Mouse (Mus musculus) heart, postnatal 25 days (tissue): ENCODE results near the gene 2300002M23Rik. TPM values are rescaled to one million over a fixed set of nuclear protein-coding genes. Genes with fewer than 3 reads are reported as not detected.

ENCODE experiments used
- DNase-seq: peaks from one replicate; pipeline ENCODE4 v3.0.0; 2022; ENCODE audit warnings: low spot score
- intact Hi-C: fragments of 180-260 bp; cut with DNase I; formaldehyde crosslinking; loops from one replicate; pipeline ENCODE4 v1.15.1; 2025
- total RNA-seq, 2 experiments: library from RNA; stranded (reverse); gene quantifications; 2 replicates each; pipeline ENCODE4 v1.2.3; 2021

2300002M23Rik gene
- total RNA-seq = not detected

DNA sequence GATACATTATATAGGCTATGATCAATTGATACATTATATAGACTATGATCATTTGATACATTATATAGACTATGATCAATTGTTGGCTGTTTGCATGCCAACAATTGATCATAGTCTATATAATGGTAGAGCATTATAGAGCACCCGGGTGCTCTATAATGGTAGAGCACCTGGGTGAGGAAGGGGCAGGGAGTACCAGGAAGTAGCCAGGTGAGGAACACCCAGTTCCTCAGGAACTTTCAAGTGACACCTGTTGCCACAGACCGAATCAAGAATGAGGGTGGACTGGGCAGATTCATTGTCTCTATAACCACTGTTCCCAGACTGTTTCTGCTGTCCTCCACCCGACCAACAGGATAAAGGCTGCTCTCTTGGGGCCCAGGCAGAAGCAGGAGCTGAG, at the start of gene 2300002M23Rik:
Gene 2300002M23Rik, plus strand, starts transcription at position 301 of the 400 bp plus-strand sequence.
- intact Hi-C loops = no loop called here
- no peak for DNase-seq

DNA sequence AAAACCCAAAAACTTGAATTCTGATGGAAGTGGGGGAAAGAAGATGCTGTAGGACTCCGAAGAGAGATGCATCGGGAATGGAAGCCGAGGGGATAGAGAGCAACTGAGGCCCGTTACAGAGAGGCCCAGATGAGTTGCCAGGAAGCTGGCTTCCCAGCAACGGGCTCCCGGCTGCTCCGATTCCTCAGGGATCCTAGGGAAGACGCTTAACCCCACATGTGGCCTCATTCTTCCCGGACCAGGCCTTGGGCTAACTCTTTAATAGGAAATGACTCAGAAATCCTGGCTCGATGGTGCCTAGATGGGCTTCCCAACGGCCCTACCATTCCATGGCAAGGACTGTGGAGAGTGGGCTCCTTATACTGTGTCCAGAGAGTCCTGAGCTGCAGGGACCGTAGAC, 49.7 kb upstream of the 2300002M23Rik start:
- DNase-seq = no peak
- intact Hi-C loops = no loop called here

DNA sequence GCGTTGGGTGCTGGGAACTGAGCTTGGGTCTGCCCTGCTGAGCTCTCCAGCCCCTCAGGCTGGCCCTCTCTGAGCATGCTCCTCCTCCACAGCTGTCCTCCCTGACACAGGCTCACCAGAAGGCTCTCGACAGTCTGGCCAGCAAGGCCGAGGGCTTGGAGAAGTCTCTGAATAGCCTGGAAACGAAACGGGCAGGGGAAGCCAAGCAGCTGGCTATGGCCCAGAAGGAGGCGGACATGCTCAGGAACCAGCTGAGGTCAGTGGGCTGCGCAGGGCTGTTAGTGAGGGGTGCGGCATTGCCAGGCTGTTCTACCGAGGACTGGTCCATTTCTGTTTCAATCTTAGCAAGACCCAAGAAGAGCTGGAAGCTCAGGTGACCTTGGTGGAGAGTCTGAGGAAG, 42.9 kb upstream of the 2300002M23Rik start:
- no peak for DNase-seq
- intact Hi-C loops = no loop called here

DNA sequence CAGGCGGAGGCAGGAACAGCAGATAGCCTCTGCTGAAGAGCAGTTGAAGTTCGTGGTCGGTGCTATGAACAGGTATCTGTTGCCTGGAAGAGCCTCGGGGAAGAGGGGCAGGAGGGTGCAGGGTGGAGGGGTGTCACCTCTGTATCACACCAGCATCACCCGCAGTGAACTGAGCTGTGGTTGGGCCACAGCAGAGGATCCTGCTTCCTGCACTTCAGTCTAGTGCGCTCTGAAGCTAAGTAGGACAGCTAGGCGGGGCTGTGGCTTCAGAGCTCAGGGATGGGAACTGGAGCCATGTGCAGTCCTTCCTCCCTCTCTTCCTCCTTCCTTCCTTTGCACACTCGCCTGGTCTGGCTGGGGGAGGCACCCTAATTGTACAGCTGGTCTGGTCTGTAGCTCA, 40.6 kb upstream of the 2300002M23Rik start:
- intact Hi-C loops = no loop called here

DNA sequence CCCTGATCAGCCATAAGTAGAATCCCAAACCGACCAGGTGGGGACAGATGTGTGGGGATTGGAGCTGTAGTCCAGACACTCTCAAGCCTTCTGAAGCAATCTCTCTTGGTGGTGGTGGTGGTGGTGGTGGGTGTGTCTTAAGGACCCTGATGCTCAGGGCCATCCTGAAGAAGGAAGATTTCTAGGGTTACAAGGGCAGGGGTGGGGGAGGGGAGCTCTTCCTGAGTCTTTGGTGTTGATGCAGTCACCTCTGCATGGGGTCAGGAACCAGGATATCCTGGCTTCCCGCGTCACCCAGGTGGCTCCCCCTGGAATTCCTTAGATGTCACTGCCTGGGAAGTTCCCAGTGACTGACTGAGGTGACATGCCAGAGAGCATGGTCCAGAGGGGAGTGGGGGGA, 34.9 kb upstream of the 2300002M23Rik start:
- DNase-seq = no peak
- intact Hi-C loops = no loop called here

More for the DNA sequence above, 40.6 kb upstream of the 2300002M23Rik start:
- DNase-seq = no peak

DNA sequence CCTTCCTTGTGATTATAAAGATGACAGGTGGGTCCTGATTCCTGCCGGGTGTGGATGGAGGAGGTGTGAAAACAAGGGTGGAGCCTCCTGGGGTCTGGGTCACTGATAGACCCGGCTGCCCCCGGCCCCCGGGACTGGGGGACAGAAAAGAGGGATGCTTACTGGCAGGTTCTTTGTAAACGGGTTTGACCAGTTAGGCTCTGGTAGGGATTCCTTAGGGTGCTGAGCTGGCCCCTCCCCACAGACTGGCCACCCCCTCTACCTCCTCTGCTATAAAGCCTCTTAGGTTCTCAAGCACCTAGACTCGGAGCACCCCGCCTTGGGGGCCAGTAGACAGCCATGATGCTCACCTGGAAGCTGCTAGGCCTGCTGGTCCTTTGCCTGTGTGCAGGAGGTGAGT, 34.3 kb upstream of the 2300002M23Rik start, which contains the start of gene Psors1c2:
Gene Psors1c2, plus strand, starts transcription at position 301 of the 400 bp plus-strand sequence.
- no peak for DNase-seq
- intact Hi-C loops = no loop called here

DNA sequence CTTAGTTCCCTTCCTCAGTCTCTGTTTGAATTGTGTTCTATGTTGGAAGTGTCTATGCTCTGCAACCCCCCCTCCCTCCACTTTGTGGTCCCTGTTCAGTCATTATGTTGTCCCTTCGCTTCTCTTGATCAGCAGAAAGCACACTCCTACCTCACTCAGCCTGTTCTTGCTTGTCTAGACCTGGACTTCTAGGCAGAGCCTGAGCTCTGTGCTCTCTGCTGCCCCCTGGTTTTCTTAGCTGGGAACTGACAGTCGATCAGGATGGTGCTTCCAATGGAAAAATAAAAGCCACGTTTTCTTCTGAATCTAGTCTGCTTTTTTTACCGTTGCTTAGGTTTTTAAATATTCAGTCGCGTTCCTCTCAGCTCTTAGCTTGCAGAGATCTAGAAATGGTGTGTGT, 32.9 kb upstream of the 2300002M23Rik start:
- intact Hi-C loops = loop anchor here (1.0 kb wide), 1 partner anchor 50 kb away; no protein-coding TSS in a partner anchor
- no peak for DNase-seq

DNA sequence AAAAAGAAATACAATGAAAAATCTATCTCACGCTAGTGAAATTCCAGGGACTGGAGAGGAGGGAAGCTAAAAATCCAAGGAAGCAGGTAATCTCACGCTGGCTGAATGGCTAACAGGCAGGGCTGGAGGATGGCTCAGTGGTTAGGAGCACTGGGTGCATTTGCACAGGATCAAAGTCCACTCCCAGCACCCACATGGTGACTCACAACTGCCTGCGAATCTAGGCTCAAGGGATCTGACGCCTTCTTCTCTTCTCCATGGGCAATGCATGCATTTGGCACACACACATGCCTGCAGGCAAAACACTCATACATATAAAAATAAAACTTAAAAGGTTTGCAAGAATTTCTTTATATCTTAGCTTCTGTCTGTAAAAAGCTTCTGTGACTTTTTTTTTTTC, 29.8 kb upstream of the 2300002M23Rik start:
- intact Hi-C loops = no loop called here
- no peak for DNase-seq

DNA sequence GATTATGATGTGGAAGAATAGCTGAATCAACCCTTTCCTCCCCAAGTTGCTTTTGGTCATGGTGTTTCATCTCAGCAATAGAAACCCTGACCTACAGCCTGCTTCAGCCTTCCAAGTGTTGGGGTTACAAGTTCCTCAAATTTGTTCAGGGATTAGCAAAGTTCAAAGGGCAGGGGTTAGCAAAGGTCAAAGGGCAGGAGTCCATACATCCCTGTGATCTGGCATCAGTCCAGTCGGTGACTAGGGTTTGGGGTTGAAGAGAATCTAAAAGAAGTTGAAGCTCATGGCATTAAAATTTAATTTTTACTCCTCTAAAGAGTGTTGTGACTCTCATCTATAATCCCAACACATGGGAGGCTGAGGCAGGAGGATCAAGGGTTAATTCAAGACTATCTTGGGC, 28.8 kb upstream of the 2300002M23Rik start:
- DNase-seq = no peak

DNA sequence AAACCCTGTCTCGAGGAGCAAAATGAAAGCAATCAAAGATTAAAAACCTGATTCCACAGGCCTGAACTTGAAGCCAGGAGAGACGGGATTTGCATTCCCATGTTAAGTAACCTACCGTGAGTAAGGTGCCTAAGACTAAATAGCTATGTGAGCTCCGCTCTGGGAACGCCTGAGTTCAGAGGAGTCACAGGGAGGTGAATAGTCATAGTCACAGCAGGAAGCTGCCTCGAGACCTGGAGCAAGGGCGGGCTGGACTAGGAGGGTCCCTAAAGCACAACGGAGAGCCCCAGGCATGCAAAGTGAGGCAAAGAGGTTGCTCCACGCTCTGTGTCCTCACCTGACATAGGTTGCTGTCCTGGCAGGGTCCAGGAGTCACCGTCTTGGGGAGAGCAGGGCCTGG, 27.7 kb upstream of the 2300002M23Rik start:
- no peak for DNase-seq
- intact Hi-C loops = no loop called here

More for the DNA sequence above, 28.8 kb upstream of the 2300002M23Rik start:
- intact Hi-C loops = no loop called here

DNA sequence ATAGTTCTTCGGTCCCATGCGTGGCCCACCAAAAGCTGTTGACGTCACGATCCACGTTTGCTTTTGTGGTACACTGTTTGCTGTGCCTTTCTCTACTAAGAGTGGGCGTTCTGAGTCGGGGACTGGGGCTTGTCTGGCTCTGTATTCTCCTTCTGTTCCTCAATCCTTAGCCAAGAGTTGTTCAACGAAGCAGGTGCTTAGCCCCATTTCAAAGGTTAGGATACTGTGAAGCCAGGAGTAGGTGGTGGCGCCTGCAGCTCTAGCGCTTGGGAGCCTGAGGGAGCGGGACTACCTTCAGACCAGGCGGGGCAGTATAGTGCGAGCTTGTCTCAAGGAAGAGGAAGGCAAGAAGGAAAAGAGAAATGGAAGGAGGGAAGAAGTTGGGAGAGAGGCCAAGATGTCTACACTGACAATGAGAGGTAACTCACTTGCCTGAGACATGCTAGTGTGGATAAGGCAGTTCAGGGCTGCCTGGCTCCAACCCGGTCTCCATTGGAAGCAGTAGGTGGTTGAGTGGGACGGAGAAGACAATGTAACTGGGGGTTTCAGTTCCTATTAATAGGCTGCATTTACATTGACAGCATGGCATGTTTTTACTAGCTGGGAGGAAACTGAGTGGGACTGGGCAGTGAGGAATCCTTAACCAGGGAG, 24.4 kb upstream of the 2300002M23Rik start:
- no peak for DNase-seq
- intact Hi-C loops = loop anchor here (5.0 kb wide), 1 partner anchor 34 kb away; no protein-coding TSS in a partner anchor

DNA sequence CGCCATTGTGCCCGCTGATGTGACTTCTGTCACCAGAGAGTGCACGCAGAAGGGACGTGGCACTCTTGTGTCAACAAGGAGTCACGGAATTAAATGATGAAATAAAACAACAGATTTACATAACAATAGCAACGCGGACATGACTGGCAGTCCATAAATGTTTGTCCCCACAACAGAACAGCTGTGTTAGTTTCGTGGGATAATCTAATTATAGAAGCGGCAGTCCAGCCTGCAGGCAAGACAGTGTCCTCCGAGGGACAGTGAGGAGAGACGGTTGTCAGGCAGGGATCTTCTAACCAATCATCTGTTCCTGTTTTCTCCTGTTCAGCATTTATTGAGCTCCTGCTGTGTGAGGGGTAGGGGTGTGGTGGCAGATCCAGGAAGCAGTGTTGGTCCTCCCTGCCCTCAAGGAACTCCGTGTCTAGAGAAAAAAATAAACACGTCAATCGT, 23.8 kb upstream of the 2300002M23Rik start:
- intact Hi-C loops = loop anchor here (5.0 kb wide), 1 partner anchor 34 kb away; no protein-coding TSS in a partner anchor
- no peak for DNase-seq

DNA sequence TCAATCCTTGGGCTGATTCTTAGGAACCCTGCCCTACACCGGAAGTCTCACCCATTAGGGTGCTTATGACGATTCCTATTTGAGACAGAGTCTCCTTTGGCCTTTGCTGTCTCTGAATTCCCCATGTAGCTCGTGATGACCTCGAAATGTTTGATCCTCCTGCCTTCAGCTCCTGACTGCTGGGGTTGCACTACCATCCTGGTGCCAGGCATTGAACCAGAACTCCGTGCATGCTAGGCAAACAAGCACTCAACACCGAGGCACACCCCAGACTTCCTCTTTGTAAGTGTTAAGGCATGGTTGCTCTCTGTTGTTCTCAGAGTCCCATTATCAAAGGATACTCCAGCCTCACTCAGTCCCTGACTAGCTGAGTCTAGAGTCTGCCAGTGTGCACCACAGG, 23.2 kb upstream of the 2300002M23Rik start:
- intact Hi-C loops = loop anchor here (5.0 kb wide), 1 partner anchor 33 kb away; no protein-coding TSS in a partner anchor
- DNase-seq = no peak

DNA sequence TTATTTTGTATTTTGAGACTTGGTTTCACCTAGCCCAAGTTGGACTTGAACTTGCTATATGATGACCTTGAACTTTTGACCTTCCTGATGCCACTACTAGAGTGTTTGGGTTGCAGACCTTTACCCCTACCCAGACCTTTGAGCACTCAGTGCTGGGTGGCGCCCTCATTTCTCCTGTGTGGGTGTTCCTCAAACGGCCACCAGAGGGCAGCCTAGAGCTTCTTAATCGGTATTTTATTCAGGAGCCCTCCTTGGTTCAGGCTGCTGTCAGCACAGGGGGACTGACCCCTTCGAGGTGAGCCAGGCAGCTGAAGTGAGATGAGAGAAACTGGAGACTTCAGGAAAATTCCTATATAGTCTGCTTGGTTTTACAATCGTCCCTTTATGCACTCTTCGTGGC, 22.6 kb upstream of the 2300002M23Rik start:
- intact Hi-C loops = loop anchor here (5.0 kb wide), 1 partner anchor 33 kb away; no protein-coding TSS in a partner anchor
- no peak for DNase-seq

DNA sequence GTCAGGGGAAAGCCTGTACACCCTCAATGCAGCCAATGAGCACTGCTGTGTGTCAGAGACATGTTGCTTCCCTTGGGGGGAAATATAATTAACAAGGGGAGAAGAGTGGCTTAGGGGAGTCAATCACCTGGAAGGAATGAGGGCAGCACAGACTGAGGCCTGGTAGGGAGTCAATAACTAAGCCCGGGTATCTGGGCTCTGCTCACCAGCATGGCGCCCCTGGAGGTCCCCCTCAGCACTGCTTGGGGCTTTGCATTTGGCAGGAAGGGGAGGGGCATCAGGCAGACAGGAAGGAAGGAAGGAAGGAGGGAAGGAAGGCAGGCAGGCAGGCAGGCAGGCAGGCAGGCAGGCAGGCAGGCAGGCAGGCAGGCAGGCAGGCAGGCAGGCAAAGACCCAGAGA, 19.8 kb upstream of the 2300002M23Rik start:
- DNase-seq = no peak
- intact Hi-C loops = no loop called here

DNA sequence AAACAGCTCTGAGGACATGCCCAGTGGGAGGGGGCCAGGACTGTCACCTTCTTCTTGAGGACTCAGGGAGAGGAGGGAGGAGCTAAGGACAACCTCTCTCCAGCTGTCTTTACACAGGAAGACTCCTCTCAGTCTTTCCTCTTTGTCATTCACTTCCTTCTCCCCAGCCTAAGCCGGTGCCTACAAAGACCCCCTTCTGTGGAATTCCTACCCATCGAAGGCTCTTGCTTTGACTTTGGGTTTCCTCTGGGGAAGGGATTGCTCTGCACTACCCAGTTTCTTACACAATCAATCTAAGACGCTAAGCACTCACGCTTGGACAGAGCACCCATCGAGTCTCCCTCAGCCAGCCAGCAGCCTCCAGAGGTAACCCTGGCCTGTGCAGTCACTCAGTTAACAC, 18.6 kb upstream of the 2300002M23Rik start:
- intact Hi-C loops = no loop called here
- DNase-seq = no peak

DNA sequence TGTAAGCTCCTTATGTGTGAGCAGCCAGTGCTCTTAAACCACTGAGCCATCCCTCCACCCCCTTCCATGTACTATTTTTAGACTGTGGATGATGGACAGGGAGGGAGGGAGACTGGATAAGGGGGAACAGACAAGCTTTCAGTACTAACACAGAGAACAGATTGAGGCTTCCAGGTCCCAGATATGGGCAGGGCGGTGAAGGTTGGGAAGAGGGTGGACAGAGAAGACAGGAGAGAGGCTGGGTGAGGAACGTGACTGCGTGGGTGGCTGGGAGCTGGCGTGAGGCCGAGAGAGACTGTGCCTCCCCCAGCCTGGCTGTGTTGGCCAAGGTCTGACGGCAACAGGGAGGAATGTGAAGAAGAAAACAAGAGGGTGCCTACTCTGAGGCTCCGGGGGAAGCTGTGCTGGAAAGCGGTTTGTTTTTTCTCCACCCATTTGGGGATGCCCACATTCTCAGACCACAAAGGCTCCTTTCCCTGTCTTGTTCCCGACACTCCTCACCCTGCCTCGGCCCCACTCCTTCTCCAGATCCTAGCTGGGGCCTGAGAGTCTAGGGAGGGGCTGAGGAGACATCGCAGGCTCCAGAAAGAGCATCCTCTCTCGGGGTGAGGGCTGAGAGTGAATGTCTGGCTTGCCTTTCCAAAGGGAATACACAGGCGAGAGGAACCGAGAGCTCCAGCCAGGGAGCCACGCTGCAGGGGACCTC, 17.7 kb upstream of the 2300002M23Rik start:
- intact Hi-C loops = no loop called here
- peak; percentile 79 for DNase-seq

DNA sequence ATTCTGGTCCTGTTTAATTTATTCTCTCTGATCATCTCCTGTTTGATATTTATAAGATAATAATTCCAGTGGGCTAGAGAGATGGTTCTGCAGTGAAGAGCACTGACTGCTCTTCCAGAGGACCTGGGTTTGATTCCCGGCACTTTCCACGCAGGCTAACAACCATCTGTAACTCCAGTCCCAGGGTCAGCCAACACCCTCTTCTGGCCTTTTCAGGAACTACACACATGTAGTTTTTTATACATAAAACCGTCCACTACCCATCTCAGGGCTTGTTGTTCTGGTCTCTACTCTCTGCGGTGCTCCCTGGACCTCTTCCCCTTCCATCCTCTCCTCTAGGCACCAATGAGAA, 17.1 kb upstream of the 2300002M23Rik start:
- no peak for DNase-seq
- intact Hi-C loops = no loop called here

DNA sequence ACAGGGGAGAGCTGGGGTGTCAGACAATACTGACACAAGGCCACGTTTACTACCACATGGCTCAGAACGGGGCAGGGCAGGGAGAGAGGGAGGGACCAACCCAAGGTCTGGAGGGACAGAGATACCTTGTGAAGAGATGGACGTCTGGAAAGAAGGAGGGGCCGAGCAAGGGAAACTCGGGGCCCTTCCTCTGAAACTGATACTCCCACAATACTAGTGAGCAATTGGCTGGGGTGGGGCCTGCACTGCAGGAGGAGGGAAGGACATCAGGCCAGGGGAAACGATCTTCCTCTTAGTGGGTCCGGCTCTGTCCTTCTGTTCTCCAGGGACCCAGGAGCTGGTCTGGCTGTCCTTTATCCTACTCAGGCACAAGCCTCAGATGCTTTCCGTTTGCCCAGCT, 16.4 kb upstream of the 2300002M23Rik start:
- DNase-seq = no peak
- intact Hi-C loops = no loop called here

DNA sequence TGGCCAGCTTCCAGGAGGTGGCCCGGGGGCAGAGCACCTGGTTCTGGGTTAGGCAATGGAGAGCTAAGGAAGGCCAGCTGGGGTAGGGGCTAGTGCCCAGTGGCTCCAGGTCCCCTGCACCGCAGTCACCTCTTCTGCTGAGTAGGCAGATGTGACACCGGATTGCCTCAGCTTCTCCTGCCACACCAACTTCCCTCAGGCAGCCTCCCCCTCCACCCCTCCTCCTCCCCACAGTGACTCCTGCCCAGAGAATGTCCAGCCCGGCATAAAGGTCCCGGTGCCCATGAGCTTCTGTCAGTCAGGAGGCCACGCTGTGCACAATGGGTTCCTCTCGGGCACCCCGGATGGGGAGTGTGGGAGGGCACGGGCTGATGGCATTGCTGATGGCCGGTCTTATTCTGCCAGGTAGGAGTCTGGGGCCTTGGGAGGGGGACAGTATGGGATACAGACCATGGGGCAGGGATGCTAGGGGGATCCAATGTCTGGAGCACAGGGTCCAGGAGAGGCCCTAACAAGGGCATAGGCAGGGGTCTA, 15.3 kb upstream of the 2300002M23Rik start, which contains the start of gene Cdsn:
Gene Cdsn, plus strand, starts transcription at position 248 of the 534 bp plus-strand sequence.
- intact Hi-C loops = no loop called here
- no peak for DNase-seq

DNA sequence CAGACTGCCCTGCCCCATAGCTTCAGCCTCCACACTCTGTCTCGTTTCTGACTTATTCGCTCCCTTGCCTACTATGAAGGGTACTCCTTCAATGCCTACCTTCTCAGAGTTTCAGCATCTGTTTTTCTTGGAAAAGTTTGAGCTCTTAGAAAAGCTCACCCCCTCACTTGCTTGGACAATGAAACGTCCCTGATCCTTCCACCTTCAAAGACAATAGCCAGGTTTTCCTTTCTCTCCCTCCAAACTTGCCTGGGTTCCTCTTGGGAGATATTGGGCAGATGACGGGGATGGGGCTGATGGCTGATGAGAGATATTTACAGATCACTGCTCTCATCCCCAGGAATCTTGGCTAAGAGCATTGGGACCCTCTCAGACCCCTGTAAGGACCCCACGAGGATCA, 12.9 kb upstream of the 2300002M23Rik start:
- no peak for DNase-seq
- intact Hi-C loops = no loop called here
